Mouse (Mus musculus) heart, adult 2 months (tissue): ENCODE measurements around the gene Camsap3. TPM values are rescaled to one million over a fixed set of nuclear protein-coding genes. Genes with fewer than 3 reads are reported as not detected.

Experiments used
- DNase-seq, 2 experiments: peaks; one replicate each; pipeline ENCODE4 v3.0.0; 2021
- H3K27ac ChIP-seq: fragments of 200-600 bp; 2 replicates; pipeline ENCODE4 v1.8.1; 2022
- H3K27me3 ChIP-seq: fragments of 200-500 bp; 2 replicates; pipeline ENCODE4 v1.6.1; 2012; ENCODE audit warnings: mild to moderate bottlenecking, low read length, inconsistent platforms, mixed read lengths; ENCODE audit not compliant: control insufficient read depth, insufficient read depth
- H3K36me3 ChIP-seq: fragments of 200-500 bp; 2 replicates; pipeline ENCODE4 v1.6.1; 2012; ENCODE audit warnings: low read length, inconsistent platforms; ENCODE audit not compliant: control insufficient read depth, insufficient read depth
- H3K4me1 ChIP-seq: fragments of 200-500 bp; 2 replicates; pipeline ENCODE4 v1.6.1; 2011; ENCODE audit warnings: low read length; ENCODE audit not compliant: control insufficient read depth, insufficient read depth
- H3K4me3 ChIP-seq: fragments of 200-600 bp; 2 replicates; pipeline ENCODE4 v1.8.1; 2022
- H3K79me2 ChIP-seq: fragments of 200-500 bp; replicated peaks from 2 replicates; pipeline ENCODE4 v1.6.1; 2012; ENCODE audit warnings: mild to moderate bottlenecking, inconsistent platforms, low read length, moderate library complexity, mixed read lengths; ENCODE audit not compliant: control insufficient read depth, insufficient read depth
- H3K9ac ChIP-seq: fragments of 200-500 bp; 2 replicates; pipeline ENCODE4 v1.6.1; 2012; ENCODE audit warnings: low read depth, mild to moderate bottlenecking, control low read depth, inconsistent platforms, low read length, mixed read lengths
- CTCF ChIP-seq: fragments of 200-600 bp; IDR thresholded peaks from 2 replicates; pipeline ENCODE4 v1.8.1; 2022; ENCODE audit warnings: antibody characterized with exemption, mild to moderate bottlenecking, moderate library complexity
- EP300 ChIP-seq: fragments of 200-500 bp; IDR thresholded peaks from 2 replicates; pipeline ENCODE4 v1.6.1; 2011; ENCODE audit warnings: low read depth, low read length, control low read depth; ENCODE audit not compliant: insufficient read depth
- POLR2A ChIP-seq: fragments of 200-500 bp; IDR thresholded peaks from 2 replicates; pipeline ENCODE4 v1.6.1; 2011; ENCODE audit warnings: mild to moderate bottlenecking, low read depth, low read length, control low read depth; ENCODE audit not compliant: insufficient read depth
- WGBS: fragments of 180-500 bp; shearing (Covaris S2); methylation state at CpG from one replicate; pipeline ENCODE4 v1.1.7; 2018; 5-methylcytosine and 5-hydroxymethylcytosine counted together
- intact Hi-C: fragments of 180-260 bp; cut with DNase I; formaldehyde crosslinking; loops from one replicate; pipeline ENCODE4 v1.15.1; 2025
- polyA plus RNA-seq: library from polyadenylated mRNA; depleted of rRNA; stranded (reverse); fragments of >200 nt; gene quantifications from 2 replicates; pipeline ENCODE4 v1.2.3, GENCODE M21; 2012; rRNA removed
- total RNA-seq, 2 experiments: library from RNA; stranded (reverse); gene quantifications; 2 replicates each; pipeline ENCODE4 v1.2.3; 2021

The Camsap3 gene
- total and polyA plus RNA-seq, 3 experiments, result 0.68 to 1.9 (median 1.2) TPM

DNA sequence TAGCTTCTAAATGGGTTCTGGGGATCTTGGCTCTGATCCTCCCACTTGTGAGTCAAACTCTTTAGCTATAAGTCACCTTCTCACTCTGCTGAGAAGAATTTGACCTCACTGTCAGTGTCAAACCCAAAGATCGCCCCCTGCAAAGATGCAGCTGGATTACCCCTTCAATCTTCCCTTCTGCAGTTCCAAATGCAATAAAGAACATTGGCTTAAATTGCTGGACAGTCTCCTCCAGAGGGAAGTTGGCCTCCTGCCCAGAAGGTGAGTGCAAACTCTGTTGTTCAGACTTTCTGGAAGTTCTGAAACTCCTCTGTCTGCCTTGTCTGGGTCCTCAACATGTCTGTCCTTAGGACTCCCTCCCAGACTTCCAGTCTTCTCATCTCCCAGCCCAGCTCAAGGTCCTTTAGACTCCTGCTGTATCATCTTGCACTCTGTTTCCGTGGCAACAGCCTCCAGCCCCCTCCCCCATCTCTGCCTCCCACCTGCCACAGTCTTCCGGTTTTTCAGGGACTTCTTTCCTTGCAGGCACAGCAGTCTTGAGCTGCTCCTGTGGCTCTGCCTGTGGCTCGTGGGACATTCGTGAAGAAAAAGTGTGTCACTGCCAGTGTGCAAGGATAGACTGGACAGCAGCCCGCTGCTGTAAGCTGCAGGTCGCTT is 69.8 kb downstream of the Camsap3 start:
- H3K9ac ChIP-seq, result no peak overlapping the region
- H3K4me3 ChIP-seq, result no peak overlapping the region
- no peak for DNase-seq
- H3K27ac ChIP-seq, result no peak overlapping the region
- H3K79me2 ChIP-seq, result no peaks in the 10 kb centered on the region
- no peaks in the 10 kb centered on the region for H3K4me1 ChIP-seq
- H3K27me3 ChIP-seq, result no peaks in the 10 kb centered on the region
- no peak for TF ChIP-seq POLR2A
- TF ChIP-seq CTCF, result no peak
- TF ChIP-seq EP300, result no peak
- intact Hi-C loops, result no loop called here
- 24% methylated on average over 7 of the region's 7 CpGs for WGBS
- no peaks in the 10 kb centered on the region for H3K36me3 ChIP-seq

Other genes with a start within 250 kb of the Camsap3 start
- under 1 TPM; 0.57 TPM for gene A430078G23Rik, start 233.9 kb upstream of the Camsap3 start, total RNA-seq
- 0.41 and 0.53 TPM in 2 replicates for gene A430078G23Rik, start 233.9 kb upstream of the Camsap3 start, polyA plus RNA-seq
- gene Arhgef18, start 194.3 kb upstream of the Camsap3 start, total RNA-seq, result 10 to 100 TPM; 18.7 to 20.4 TPM
- 12.3 and 15.3 TPM in 2 replicates for gene Arhgef18, start 194.3 kb upstream of the Camsap3 start, polyA plus RNA-seq
- 1 to 10 TPM; 2.4 to 3.1 TPM for gene Pex11g, start 119.6 kb upstream of the Camsap3 start, total RNA-seq
- 4.5 and 5.5 TPM in 2 replicates for gene Pex11g, start 119.6 kb upstream of the Camsap3 start, polyA plus RNA-seq
- gene Tex45, start 116.4 kb upstream of the Camsap3 start, total RNA-seq, result under 1 TPM in 1 of 2 experiments, not detected in 1; 0.14 TPM
- gene Tex45, start 116.4 kb upstream of the Camsap3 start, polyA plus RNA-seq, result 0.12 TPM in 1 of 2 replicates, not detected in the other
- gene Zfp358, start 94.2 kb upstream of the Camsap3 start, total RNA-seq, result 10 to 100 TPM; 24.9 to 30.7 TPM
- gene Zfp358, start 94.2 kb upstream of the Camsap3 start, polyA plus RNA-seq, result 51.3 and 53.9 TPM in 2 replicates
- gene Mcoln1, start 86.8 kb upstream of the Camsap3 start, total RNA-seq, result 10 to 100 TPM; 20.6 to 23.1 TPM
- 86.9 and 123 TPM in 2 replicates for gene Mcoln1, start 86.8 kb upstream of the Camsap3 start, polyA plus RNA-seq
- 10 to 100 TPM in 1 of 2 experiments, 1 to 10 TPM in 1; 8.5 to 11.1 TPM for gene Pnpla6, start 71.9 kb upstream of the Camsap3 start, total RNA-seq
- gene Pnpla6, start 71.9 kb upstream of the Camsap3 start, polyA plus RNA-seq, result 24.8 and 25.1 TPM in 2 replicates
- under 1 TPM in 1 of 2 experiments, not detected in 1; 0.39 TPM for gene C330021F23Rik, start 19.3 kb upstream of the Camsap3 start, total RNA-seq
- gene C330021F23Rik, start 19.3 kb upstream of the Camsap3 start, polyA plus RNA-seq, result 0.50 TPM in 1 of 2 replicates, not detected in the other
- 10 to 100 TPM; 15.3 to 15.4 TPM for gene Xab2, start 34.0 kb downstream of the Camsap3 start, total RNA-seq
- 27.0 and 30.1 TPM in 2 replicates for gene Xab2, start 34.0 kb downstream of the Camsap3 start, polyA plus RNA-seq
- gene Pet100, start 34.3 kb downstream of the Camsap3 start, total RNA-seq, result 10 to 100 TPM; 79.1 to 92.2 TPM
- 7.6 and 13.6 TPM in 2 replicates for gene Pet100, start 34.3 kb downstream of the Camsap3 start, polyA plus RNA-seq
- gene Pcp2, start 38.3 kb downstream of the Camsap3 start, total RNA-seq, result not detected
- not detected in 2 replicates for gene Pcp2, start 38.3 kb downstream of the Camsap3 start, polyA plus RNA-seq
- gene Stxbp2, start 43.7 kb downstream of the Camsap3 start, total RNA-seq, result 1 to 10 TPM; 5.7 to 6.4 TPM
- 9.6 and 13.4 TPM in 2 replicates for gene Stxbp2, start 43.7 kb downstream of the Camsap3 start, polyA plus RNA-seq
- gene Retn, start 68.5 kb downstream of the Camsap3 start, total RNA-seq, result 1 to 10 TPM in 1 of 2 experiments, under 1 TPM in 1; 0.86 to 2.4 TPM
- gene Retn, start 68.5 kb downstream of the Camsap3 start, polyA plus RNA-seq, result 3.0 and 8.4 TPM in 2 replicates
- under 1 TPM; 0.21 to 0.89 TPM for gene Mcemp1, start 78.5 kb downstream of the Camsap3 start, total RNA-seq
- gene Mcemp1, start 78.5 kb downstream of the Camsap3 start, polyA plus RNA-seq, result 0.31 TPM in 1 of 2 replicates, not detected in the other
- 1 to 10 TPM; 1.0 to 1.6 TPM for gene Fcor, start 85.1 kb downstream of the Camsap3 start, total RNA-seq
- 4.2 and 12.9 TPM in 2 replicates for gene Fcor, start 85.1 kb downstream of the Camsap3 start, polyA plus RNA-seq
- 10 to 100 TPM; 17.6 to 19.3 TPM for gene Trappc5, start 89.0 kb downstream of the Camsap3 start, total RNA-seq
- 19.9 and 30.1 TPM in 2 replicates for gene Trappc5, start 89.0 kb downstream of the Camsap3 start, polyA plus RNA-seq
- under 1 TPM; 0.29 to 0.32 TPM for gene Fcer2a, start 106.9 kb downstream of the Camsap3 start, total RNA-seq
- 0.76 and 0.98 TPM in 2 replicates for gene Fcer2a, start 106.9 kb downstream of the Camsap3 start, polyA plus RNA-seq
- gene Clec4g, start 133.4 kb downstream of the Camsap3 start, total RNA-seq, result under 1 TPM; 0.66 to 0.70 TPM
- 0.45 and 1.3 TPM in 2 replicates for gene Clec4g, start 133.4 kb downstream of the Camsap3 start, polyA plus RNA-seq
- under 1 TPM in 1 of 2 experiments, not detected in 1; 0.16 TPM for gene Cd209a, start 161.7 kb downstream of the Camsap3 start, total RNA-seq
- gene Cd209a, start 161.7 kb downstream of the Camsap3 start, polyA plus RNA-seq, result 1.00 TPM in 1 of 2 replicates, not detected in the other